Mouse (Mus musculus): ENCODE results near the gene Polr2j. TPM values are rescaled to one million over a fixed set of nuclear protein-coding genes. Genes with fewer than 3 reads are reported as not detected.

Gene Polr2j
- total and polyA plus RNA-seq, 3 experiments = 117 to 160 (median 137) TPM

- peaks cover 6 to 42% of the 10 kb centered on the region in 2 experiments; a peak in 3 of 4 replicates for H3K4me1 ChIP-seq (ENCODE audit: control insufficient read depth in 1 of 2, insufficient read depth in 2 of 2)
- TF ChIP-seq BHLHE40 (IDR thresholded peaks at IDR 0.05; ENCODE audit: low read depth, low read length) (peak; percentile 29; the same call in 1 of the 2 replicates), MYC (IDR thresholded peaks at IDR 0.05; ENCODE audit: low read depth, low read length) (peak; percentile 21; the same call in 1 of the 2 replicates), USF1 (IDR thresholded peaks at IDR 0.05; ENCODE audit: low read depth, low read length) (no peak), JUN (IDR thresholded peaks at IDR 0.05; ENCODE audit: insufficient read depth, low read depth, low read length) (no peak), MXI1 (IDR thresholded peaks at IDR 0.05; ENCODE audit: low read depth, low read length) (peak; percentile 72; the same call in 1 of the 2 replicates), NELFE (IDR thresholded peaks at IDR 0.05; ENCODE audit: low read depth, low read length) (no peak), POLR2AphosphoS2 (IDR thresholded peaks at IDR 0.05; ENCODE audit: low read depth, low read length) (no peak), ELF1 (IDR thresholded peaks at IDR 0.05; ENCODE audit: low read depth, low read length) (0 out of 2 replicates have a peak, but pooled peaks have one; percentile 18), RCOR1 (conservative IDR thresholded peaks at IDR 0.05; ENCODE audit: low read depth, low read length) (no peak), MAX (IDR thresholded peaks at IDR 0.05; ENCODE audit: low read length) (no peak; the same call in 1 of the 2 replicates), POLR2A (IDR thresholded peaks at IDR 0.05; ENCODE audit: low read depth, low read length) (peak; percentile 34), TCF12 (IDR thresholded peaks at IDR 0.05; ENCODE audit: low read depth, low read length) (peak; percentile 11; the same call in 1 of the 2 replicates), PAX5 (IDR thresholded peaks at IDR 0.05; ENCODE audit: low read length) (no peak)
- H3K4me2 ChIP-seq (ENCODE audit: insufficient read depth, low read depth, poor library complexity, severe bottlenecking) = peak overlapping the region; percentile 39
- peak overlapping the region; percentile 66 to 85 (median 70) for H3K4me3 ChIP-seq (replicated peaks in 1 of 3; ENCODE audit: low read depth in 2 of 3, low read length in 2 of 3, poor library complexity in 1 of 3)
- in situ Hi-C loops (cut with MboI; ENCODE audit: low pct_ligation_motif_present, low pct_unique_long_range_greater_than_20kb, low sequenced_read_pairs) = loop anchor here (10.0 kb wide), 1 partner anchor 187 kb away; the partner anchor contains the start of gene Zp3
- peaks cover 7 to 20% of the 10 kb centered on the region in 2 experiments for H3K36me3 ChIP-seq (replicated peaks in 1 of 2; ENCODE audit: control insufficient read depth in 1 of 2, insufficient read depth in 1 of 2, low read length in 1 of 2)
- dilution Hi-C loops (cut with MboI; ENCODE audit: extremely low pct_ligation_motif_present, extremely low pct_unique_long_range_greater_than_20kb, low sequenced_read_pairs) = no loop called here
- H3K27me3 ChIP-seq (replicated peaks) = no peaks in the 10 kb centered on the region
- peak overlapping the region; percentile 33; the same call in 1 of the 2 replicates for H3K9ac ChIP-seq (ENCODE audit: insufficient read depth, low read depth)
- H3K27ac ChIP-seq (ENCODE audit: insufficient read depth, low read depth) = peak overlapping the region; percentile 62
- H3K9me3 ChIP-seq (replicated peaks; ENCODE audit: low read length) = peaks cover 10% of the 10 kb centered on the region
- peak; percentile 41 for DNase-seq (ENCODE audit: extremely low read depth)
- H3K79me2 ChIP-seq (replicated peaks; ENCODE audit: control insufficient read depth, extremely low read depth, insufficient read depth, poor library complexity, severe bottlenecking) = no peaks in the 10 kb centered on the region
Observed at GRCm38 (mm10) chr5:136171363-136172341, 55.2 kb downstream of the Polr2j start.

Other genes with a start within 250 kb of the Polr2j start
- gene Hspb1, start 228.7 kb upstream of the Polr2j start, total RNA-seq (2012; rRNA removed) = 0.97 and 1.1 TPM in 2 replicates
- gene Hspb1, start 228.7 kb upstream of the Polr2j start, total RNA-seq (2014; rRNA removed) = 1.7 and 2.6 TPM in 2 replicates
- 3.6 and 3.8 TPM in 2 replicates for gene Hspb1, start 228.7 kb upstream of the Polr2j start, polyA plus RNA-seq (2012; ENCODE audit: insufficient read length, low read depth)
- 77.3 and 89.2 TPM in 2 replicates for gene Ywhag, start 182.0 kb upstream of the Polr2j start, total RNA-seq (2012; rRNA removed)
- 46.4 and 55.3 TPM in 2 replicates for gene Ywhag, start 182.0 kb upstream of the Polr2j start, total RNA-seq (2014; rRNA removed)
- 233 and 239 TPM in 2 replicates for gene Ywhag, start 182.0 kb upstream of the Polr2j start, polyA plus RNA-seq (2012; ENCODE audit: insufficient read length, low read depth)
- 1.7 and 2.0 TPM in 2 replicates for gene Ssc4d, start 142.1 kb upstream of the Polr2j start, total RNA-seq (2012; rRNA removed)
- gene Ssc4d, start 142.1 kb upstream of the Polr2j start, total RNA-seq (2014; rRNA removed) = 1.8 and 2.9 TPM in 2 replicates
- gene Ssc4d, start 142.1 kb upstream of the Polr2j start, polyA plus RNA-seq (2012; ENCODE audit: insufficient read length, low read depth) = 1.8 and 1.9 TPM in 2 replicates
- gene Zp3, start 136.5 kb upstream of the Polr2j start, total RNA-seq (2012; rRNA removed) = 0.13 TPM in 1 of 2 replicates, not detected in the other
- not detected in 2 replicates for gene Zp3, start 136.5 kb upstream of the Polr2j start, total RNA-seq (2014; rRNA removed)
- gene Zp3, start 136.5 kb upstream of the Polr2j start, polyA plus RNA-seq (2012; ENCODE audit: insufficient read length, low read depth) = not detected in 2 replicates
- 20.4 and 22.0 TPM in 2 replicates for gene Dtx2, start 121.8 kb upstream of the Polr2j start, total RNA-seq (2012; rRNA removed)
- 14.0 and 16.0 TPM in 2 replicates for gene Dtx2, start 121.8 kb upstream of the Polr2j start, total RNA-seq (2014; rRNA removed)
- 35.1 and 43.7 TPM in 2 replicates for gene Dtx2, start 121.8 kb upstream of the Polr2j start, polyA plus RNA-seq (2012; ENCODE audit: insufficient read length, low read depth)
- gene Upk3b, start 78.1 kb upstream of the Polr2j start, total RNA-seq (2012; rRNA removed) = not detected in 2 replicates
- not detected in 2 replicates for gene Upk3b, start 78.1 kb upstream of the Polr2j start, total RNA-seq (2014; rRNA removed)
- gene Upk3b, start 78.1 kb upstream of the Polr2j start, polyA plus RNA-seq (2012; ENCODE audit: insufficient read length, low read depth) = 0.09 TPM in 1 of 2 replicates, not detected in the other
- gene Upk3bl, start 62.1 kb upstream of the Polr2j start, total RNA-seq (2012; rRNA removed) = not detected in 2 replicates
- gene Upk3bl, start 62.1 kb upstream of the Polr2j start, total RNA-seq (2014; rRNA removed) = not detected in 2 replicates
- not detected in 2 replicates for gene Upk3bl, start 62.1 kb upstream of the Polr2j start, polyA plus RNA-seq (2012; ENCODE audit: insufficient read length, low read depth)
- 0.29 and 1.3 TPM in 2 replicates for gene Rasa4, start 32.7 kb upstream of the Polr2j start, total RNA-seq (2012; rRNA removed)
- gene Rasa4, start 32.7 kb upstream of the Polr2j start, total RNA-seq (2014; rRNA removed) = 0.07 and 0.28 TPM in 2 replicates
- 0.11 and 0.16 TPM in 2 replicates for gene Rasa4, start 32.7 kb upstream of the Polr2j start, polyA plus RNA-seq (2012; ENCODE audit: insufficient read length, low read depth)
- 58.9 and 62.1 TPM in 2 replicates for gene Lrwd1, start 19.4 kb downstream of the Polr2j start, total RNA-seq (2012; rRNA removed)
- 49.6 and 54.3 TPM in 2 replicates for gene Lrwd1, start 19.4 kb downstream of the Polr2j start, total RNA-seq (2014; rRNA removed)
- 52.2 and 65.9 TPM in 2 replicates for gene Lrwd1, start 19.4 kb downstream of the Polr2j start, polyA plus RNA-seq (2012; ENCODE audit: insufficient read length, low read depth)
- 12.9 and 15.7 TPM in 2 replicates for gene Alkbh4, start 19.5 kb downstream of the Polr2j start, total RNA-seq (2012; rRNA removed)
- gene Alkbh4, start 19.5 kb downstream of the Polr2j start, total RNA-seq (2014; rRNA removed) = 10.2 and 12.2 TPM in 2 replicates
- 12.0 and 15.9 TPM in 2 replicates for gene Alkbh4, start 19.5 kb downstream of the Polr2j start, polyA plus RNA-seq (2012; ENCODE audit: insufficient read length, low read depth)
- gene Orai2, start 54.1 kb downstream of the Polr2j start, total RNA-seq (2012; rRNA removed) = 7.3 and 8.8 TPM in 2 replicates
- 6.4 and 7.3 TPM in 2 replicates for gene Orai2, start 54.1 kb downstream of the Polr2j start, total RNA-seq (2014; rRNA removed)
- gene Orai2, start 54.1 kb downstream of the Polr2j start, polyA plus RNA-seq (2012; ENCODE audit: insufficient read length, low read depth) = 7.4 TPM in 2 replicates
- gene Prkrip1, start 82.3 kb downstream of the Polr2j start, total RNA-seq (2012; rRNA removed) = 45.5 and 59.1 TPM in 2 replicates
- gene Prkrip1, start 82.3 kb downstream of the Polr2j start, total RNA-seq (2014; rRNA removed) = 43.7 and 47.7 TPM in 2 replicates
- 94.8 and 117 TPM in 2 replicates for gene Prkrip1, start 82.3 kb downstream of the Polr2j start, polyA plus RNA-seq (2012; ENCODE audit: insufficient read length, low read depth)
- 16.2 and 17.9 TPM in 2 replicates for gene Sh2b2, start 129.9 kb downstream of the Polr2j start, total RNA-seq (2012; rRNA removed)
- 8.1 and 8.5 TPM in 2 replicates for gene Sh2b2, start 129.9 kb downstream of the Polr2j start, total RNA-seq (2014; rRNA removed)
- gene Sh2b2, start 129.9 kb downstream of the Polr2j start, polyA plus RNA-seq (2012; ENCODE audit: insufficient read length, low read depth) = 26.4 and 27.8 TPM in 2 replicates